Mouse (Mus musculus) embryo, embryonic 11 days (tissue): Measurements from ENCODE around the gene Miga2.
"Not testable (repeated sequence)": the region's sequence is repeated elsewhere in the genome, so short reads cannot be mapped to it uniquely, and the experiment has no call there.

ENCODE experiments used
- DNase-seq: peaks from one replicate; pipeline ENCODE4 v3.0.0-alpha.2; 2015

Miga2 gene

DNA sequence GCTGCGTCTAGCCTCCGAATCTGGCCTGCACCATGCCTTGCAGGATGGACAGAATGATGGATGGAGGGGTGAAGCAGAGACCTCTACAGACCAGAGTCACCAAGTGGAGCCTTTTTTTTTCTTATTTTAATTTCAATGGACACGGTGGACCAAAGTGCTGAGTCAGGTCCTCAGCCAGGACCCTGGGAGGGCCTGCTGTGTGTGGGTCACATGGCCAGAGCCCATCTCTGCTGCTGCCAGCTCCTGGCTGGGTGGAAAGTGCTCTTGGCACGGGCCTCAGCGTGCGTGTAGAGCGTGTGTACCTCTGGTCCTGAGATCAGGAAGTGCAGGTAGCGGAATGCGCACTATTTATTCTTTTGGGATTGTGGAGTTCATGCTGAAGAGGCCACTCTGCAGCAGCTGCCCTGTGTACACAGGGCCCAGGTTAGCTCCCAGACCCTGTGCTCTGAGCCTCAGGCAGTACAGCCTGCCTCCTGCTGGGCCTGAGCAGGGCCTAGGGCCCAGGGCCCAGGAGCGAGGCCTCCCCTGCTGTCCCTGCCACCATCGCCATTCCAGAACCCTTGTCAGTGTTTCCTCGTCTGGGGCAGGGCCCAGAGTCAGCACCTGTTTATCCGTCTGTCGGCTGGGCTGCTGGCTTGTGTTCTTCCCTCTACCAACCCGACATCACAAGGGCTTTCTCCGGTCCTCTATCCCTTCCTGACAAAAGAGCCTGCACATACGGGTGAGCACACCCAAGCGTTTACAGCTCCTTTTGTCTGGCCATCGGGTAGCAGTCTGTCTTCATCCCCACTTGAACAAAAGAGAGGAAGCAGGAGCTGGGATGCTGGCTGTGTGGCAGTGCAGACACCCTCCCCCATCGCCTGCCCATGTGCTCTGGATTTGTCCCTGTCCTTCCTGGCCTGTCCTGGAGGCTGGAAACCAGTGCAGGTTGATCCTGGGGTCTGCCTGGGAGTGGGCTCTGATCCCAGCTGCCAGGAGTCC lies 35.4 kb downstream of the Miga2 start:
- DNase-seq = peak; percentile 55

DNA sequence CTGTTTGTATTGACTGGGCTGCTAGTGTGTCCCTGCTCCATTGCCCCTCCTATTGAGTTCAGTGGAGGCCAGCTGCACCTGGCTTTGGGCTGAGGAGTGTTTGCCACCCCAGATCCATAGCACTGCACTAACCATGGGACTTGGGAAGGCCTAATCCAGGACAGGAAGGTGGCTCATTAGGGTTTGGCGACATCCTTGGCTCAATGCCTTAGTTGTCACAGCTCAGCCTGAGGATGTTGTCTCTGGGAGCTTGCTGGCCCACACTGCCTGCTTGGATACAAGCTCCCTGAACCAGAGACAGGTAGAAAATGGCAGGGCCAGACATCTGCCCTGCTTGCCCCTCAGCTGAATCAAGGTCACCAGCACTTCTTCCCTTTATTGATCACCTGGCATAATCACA lies 37.5 kb downstream of the Miga2 start:
- no peak for DNase-seq

DNA sequence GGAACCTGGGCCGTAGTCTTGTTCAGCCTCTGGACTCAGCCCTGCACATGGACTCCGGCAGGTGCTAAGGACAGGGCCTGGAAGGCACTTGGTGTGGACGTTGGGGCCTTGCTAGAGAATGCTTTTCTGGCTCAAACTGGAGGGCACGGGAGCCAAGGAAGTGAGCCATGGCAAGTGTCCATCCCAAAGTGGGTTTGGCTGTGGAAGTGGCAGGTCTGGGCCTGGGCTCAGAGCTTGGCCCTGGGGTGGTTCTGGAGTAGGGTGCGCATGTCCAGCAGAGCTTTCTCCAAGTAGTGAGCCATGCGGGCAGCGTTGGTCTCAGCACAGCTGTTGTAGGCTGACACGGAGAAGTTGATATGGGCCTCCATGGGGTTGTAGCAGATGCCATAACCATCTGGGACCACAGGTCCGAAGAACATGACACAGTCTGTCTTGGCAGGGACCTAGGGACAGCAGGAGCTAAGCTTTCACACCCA lies 38.4 kb downstream of the Miga2 start:
- DNase-seq = no peak

DNA sequence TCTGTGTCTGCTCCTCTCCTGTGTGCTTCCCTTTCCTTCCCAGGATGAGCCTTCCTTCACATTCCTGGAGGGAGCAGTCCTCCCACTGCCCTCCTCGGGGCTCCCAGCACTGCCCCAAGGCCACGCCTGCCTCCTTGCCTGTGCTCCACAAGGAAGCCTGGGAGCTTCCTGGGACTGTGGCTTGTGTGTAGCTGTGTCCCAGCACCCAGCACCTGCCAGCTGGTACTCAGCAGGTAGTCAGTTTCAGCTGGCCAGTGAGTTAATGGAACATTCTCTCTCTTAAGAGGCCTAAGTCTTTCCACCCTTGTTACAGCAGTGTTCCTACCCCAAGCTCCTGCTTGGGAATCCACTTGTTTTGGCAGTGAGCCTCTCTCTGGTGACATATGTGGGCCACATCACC lies 38.8 kb downstream of the Miga2 start:
- DNase-seq = no peak

DNA sequence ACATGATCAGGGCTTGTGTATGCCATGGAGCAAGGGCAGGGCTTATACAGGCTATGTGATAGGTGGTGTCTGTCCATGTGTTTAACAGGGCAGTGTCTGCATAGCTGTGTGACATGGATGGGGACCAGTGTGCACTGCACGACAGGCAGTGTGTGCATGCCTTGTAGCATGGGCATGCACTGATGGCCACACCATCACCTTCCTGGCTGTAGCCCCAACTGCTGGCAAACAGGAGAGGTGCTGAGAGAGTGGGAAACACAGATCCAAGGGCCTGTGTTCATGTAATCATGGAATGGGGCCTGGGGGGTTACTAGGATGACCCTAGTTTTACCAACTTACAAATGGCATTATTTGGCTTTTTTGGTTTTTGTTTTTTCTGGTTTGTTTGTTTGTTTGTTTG lies 39.8 kb downstream of the Miga2 start:
- DNase-seq = no peak

DNA sequence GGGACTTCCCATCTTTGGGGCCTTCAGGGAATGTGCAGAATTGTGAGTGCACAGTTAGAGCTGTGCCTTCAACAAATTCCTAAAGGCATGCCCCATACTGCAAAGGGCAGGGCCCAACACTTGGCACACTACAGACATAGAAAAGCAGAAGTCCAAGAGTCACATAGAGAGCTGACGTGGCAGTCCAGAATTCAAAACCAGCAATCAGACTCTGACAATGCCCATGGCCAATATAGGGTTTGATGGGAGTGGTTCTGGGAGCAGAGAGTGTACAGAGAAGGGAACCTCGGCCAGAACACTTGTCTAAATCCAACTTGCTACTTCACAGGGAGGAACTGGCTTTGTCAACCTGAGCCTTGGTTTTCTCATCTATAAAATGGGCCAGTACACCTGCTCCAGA lies 43.2 kb downstream of the Miga2 start:
- no peak for DNase-seq

DNA sequence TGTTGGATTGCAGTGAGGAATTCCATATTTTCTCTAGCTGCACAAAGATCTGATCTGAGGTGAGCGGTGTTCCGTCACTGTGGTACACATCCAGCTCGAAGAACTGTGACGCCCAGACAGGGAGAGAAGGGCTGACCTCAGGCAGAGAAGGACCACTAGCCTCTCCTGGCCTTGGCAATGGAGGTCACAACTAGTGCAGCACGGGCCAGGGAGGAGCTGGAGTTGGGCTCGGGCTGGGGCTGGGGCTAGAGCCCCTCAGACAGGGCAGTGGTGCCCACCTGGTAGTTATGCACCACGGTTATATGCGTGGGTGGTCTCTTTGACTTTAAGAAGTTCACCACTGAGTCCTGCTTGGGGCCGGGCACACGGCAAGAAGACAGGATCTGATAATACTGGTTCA lies 43.7 kb downstream of the Miga2 start:
- DNase-seq = no peak

DNA sequence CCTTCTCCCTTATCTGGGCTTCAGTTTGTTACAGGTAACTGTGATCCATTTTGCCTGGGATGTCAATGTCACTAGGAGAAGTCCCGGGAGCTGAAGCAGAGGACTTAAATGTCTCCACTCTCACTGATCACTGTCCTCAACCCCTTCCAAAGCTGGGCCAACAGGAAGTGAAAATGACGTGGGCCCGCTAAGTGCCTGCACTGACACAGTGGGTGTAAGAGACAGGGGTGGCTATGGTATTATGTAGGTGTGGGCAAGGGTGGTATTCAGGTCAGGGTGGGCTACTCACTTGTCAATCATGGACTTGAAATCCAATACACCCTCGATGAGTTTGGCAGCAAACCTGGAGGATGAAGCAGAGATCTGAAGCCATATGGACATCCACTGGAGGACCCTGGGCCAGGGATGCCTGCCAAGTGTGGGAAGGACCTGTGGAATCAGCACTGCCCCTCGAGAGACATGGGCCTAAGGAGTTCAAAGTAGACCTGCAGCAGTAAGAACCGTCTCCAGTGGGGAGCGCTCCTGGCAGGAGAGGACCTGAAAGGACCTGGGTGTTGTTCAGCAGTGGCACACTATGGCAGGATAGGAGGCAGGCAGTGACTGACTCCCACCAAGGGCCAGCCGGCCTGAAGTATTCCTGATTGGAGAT lies 44.5 kb downstream of the Miga2 start:
- DNase-seq = no peak

DNA sequence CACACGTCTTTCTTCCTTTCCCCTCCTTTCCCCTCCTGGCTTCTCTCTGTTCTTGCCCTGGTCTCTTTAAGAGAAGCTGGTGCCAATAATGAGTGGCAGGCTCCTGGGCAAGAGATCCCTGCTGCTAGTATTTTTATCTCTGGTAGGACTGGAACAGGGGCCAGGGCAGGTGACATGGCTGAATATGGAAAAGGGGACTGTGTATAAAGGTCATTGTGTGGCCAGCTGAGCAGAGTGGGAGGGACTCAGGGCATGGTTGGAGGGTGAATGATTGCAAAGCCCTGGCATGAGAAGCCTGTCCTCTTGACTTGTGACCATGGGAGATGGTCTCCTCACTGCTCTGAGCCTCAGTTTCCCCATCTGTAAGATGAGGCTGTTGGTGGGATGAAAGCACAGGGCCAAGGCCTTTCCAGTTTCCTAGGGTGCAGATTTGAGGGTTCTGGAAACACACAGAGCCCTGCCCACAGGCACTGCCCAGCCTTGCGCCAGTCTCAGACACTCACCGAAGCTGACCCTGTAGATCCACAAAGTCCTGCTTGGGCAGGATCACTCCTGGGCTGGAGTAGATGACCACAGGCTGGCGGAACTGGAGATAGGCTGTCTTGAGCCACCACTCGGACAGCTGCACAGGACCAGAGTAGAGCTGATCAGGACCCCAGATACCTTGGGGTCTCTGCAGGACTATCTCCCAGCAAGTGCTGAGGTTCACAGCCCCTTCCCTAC lies 45.6 kb downstream of the Miga2 start:
- DNase-seq = no peak

DNA sequence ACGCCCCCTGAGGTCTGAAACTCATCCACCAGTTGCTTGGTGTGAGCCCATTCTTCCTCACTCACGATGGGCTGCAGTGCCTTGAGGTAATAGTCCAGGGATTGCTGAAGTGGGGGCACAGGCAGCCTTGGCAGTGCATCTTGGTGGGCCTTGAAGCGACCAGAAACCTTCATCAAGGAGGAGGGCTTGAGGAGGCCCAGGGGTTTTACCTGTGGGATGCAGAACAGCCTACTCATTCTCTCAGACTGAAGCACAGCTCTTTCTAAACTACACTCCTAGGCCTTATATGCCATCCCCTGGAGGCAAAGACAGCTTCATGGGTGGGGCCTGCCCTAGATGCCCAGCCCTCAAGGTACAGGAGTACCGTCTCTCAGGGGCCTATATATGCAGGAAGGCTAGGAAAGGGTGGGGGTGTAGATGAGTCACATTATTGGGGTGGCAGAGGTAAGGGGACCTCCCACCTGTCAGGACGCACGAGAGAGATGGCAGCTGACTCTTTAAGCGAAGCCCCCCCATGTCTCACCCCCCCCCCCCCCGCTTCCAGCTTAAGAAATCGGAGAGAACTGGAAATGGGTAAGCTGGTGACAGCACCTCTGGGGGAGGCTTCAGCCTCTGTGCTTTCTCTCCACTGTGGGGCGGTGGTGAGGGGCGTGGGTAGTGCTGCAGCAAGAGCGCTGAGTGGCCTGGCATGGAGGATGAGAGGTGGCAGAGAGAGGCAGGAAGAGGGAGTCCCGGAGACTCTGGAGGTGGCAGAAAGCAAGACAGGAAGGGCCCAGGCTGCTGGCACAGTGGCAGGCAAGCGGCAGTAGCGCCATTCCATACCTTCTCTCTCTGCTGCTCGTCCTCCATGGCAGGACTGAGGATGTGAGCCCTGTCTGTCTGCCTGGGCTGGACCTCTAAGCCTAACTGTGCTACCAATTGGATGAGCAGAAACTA lies 49.3 kb downstream of the Miga2 start:
- DNase-seq = no peak

DNA sequence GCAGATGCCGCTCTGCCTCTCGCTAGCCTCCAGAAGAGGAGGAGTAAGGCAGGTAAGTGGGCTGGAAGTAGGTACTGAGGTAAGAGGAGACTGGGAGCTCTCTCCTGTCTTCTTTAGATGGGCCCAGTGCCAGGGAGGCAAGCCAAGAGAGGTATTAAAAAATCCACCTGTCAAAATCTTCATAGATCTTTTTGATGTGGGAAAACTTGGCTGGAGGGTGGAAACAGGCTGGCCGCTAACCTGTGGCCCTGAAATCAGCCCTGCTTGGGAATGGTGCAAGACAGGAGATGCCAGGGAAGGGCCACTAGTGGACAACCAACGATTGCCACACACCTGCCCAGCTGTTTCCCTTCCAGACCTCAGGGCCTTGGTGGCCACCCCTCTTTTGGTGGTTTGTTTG lies 50.1 kb downstream of the Miga2 start:
- no peak for DNase-seq

DNA sequence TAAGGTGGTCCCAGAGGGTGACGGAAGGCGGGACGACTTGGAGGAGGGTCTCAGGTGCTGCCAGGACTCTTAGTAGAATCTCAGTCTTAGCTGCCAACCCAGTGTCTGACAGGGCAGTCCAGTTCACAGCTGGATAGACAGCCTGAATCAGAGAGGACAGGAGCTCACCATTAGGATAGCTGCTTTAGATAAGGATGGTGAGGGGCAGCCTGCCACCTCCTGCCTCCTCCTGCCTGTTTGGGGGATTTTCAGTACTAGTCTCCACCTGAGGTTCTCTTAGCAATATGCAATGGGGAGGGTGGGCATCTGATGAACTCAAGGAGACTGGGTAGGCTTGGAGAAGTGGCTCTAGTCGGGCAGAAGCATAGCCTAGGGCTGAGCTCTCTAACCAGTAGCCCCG lies 50.6 kb downstream of the Miga2 start:
- DNase-seq = no peak

DNA sequence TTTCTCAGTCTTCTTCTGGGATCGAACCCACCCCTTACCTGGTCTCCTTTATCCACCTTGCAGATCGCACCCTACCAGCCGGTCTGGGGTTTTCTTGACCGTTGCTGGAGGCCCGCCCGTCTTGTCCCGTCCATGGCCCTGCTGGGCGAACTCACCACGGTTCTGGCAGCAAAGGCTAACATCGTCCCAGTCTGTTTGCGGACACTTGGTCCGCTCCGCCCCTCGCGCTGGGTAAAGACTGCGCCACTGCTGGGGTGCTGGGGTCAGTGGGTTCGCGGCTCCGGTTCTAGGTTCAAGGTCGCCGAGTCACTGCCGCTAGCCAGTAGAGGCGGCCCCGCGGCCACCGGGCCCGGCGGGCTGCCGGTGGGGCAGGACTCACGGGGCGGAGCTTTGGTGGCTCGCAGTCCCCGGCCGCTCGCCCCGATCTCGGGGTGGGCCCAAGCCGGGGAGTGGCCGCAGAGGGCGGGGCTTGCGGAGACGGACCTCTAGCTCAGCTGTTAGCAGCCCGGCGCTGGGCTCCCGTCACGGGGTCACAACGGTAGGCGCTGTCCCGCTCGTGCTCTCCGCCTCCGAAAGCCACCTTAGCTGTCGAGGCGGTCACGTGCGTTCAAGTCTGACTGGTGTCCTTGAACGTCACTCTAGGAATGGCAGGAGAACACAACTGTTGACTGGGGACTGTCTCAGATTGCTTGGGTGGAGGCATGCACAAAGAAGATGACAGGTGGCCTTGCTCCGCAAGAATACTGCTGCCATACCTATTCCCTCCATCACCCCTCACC lies 51.3 kb downstream of the Miga2 start, which contains the start of gene Crat:
Gene Crat, minus strand, starts transcription at position 657 of the 779 bp plus-strand sequence.
- DNase-seq = peak; percentile 92

DNA sequence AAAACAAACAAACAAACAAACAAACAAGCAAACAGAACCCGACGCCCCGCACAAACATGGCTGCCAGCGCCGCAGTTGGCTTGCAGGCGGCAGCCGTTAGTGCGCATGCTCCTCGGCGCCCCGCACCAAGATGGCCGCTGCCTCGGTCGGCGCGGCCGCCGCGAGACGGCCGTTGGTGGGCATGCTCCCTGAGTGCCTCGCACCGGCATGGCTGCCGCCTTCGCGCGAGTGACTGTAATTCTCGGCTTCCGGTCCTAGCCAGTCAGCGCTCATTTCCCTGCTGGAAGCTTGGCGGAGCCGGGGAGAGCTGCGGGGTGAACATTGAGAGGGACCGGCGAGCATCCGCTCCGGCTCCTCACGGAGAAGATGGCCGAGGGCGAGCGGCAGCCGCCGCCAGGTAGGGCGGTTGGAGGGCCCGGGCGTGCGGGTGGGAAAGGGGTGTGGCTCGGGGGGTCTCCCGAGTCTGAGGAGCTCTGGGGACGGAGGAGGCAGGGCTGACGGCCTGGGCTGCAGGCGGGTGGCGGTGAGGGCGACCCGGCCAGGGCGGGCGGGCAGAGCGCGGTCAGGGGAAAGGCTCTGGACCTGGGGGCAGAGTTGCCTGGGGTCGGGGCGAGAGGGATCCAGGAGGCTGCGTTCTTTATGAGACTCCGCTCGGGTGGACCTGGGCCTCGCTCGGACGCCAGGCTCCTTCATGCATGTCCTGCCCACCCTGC lies 52.1 kb downstream of the Miga2 start, which contains the start of gene Ptpa:
Gene Ptpa, plus strand, starts transcription at position 104 of the 713 bp plus-strand sequence.
- peak; percentile 95 for DNase-seq

DNA sequence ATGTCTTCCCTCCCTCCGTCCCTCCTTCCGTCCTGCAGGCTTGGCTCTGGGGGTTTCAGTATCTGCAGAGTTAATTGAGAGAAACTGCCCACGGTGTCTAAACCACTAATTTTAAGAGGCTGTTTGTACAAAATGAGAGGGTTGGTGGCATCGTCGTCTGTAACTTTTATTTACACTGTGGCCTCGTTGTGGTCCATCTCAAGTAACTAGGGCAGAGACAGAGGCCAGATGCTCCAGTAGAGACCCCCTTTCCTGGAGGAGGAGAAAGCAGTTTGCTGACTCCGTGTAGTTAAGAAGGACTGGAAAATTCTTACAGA lies 52.6 kb downstream of the Miga2 start:
- no peak for DNase-seq

DNA sequence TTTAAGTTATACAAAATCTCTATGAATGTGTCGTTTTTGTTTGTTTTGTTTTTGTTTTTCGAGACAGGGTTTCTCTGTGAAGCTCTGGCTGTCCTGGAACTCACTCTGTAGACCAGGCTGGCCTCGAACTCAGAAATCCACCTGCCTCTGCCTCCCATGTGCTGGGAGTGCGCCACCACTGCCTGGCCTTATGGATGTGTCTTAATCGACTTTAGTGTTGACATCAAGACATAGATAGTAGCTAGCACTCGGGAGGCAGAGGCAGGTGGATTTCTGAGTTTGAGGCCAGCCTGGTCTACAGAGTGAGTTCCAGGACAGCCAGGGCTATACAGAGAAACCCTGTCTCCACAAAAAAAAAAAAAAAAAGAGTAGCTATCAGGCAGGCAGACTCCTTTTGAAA lies 53.1 kb downstream of the Miga2 start:
- not testable (repeated sequence) for DNase-seq

DNA sequence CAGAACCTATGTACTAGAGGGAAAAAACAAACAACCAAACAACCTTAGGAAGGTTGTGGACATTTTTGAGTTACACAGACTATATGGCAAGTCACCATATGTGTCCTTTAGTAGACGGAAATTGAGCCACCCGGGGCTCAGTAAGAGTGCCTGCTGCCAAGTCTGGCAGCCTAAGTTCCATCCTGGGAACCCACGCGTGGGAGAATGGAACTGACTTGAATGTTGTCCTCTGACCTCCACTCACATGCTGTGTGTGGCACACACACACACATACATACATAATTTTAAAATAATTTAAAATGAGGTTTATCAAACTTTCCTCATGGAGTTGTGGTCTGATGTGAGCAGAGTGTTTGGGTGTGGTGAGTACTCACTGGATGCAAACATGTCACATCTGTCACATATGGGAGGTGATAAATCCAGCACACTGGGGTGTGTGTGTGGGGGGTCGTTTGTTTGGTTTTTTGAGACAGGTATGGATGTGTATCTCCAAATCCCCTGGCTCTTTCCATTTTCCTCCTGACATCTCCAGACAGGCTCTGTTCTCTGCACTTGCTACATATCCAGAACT lies 53.6 kb downstream of the Miga2 start:
- DNase-seq = no peak

DNA sequence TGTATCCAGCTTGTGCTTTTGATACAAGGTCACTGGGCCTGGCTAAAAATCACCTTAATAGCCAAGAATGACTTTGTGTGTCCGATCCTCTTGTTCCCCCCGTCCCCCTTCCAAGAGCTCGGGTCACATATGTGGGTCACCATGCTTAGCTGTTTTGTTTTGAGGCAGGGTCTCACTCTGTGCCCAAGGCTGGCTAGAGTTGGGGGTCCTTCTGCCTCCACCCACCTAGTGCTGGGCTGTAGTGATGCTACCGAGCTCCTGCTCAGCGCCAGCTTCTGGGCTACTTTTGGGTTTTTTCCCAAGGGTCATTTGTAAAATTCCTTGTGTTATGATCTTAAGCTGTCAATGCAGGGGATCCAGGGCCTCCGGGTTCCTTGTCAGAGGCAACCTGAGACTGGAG lies 54.2 kb downstream of the Miga2 start:
- DNase-seq = no peak

DNA sequence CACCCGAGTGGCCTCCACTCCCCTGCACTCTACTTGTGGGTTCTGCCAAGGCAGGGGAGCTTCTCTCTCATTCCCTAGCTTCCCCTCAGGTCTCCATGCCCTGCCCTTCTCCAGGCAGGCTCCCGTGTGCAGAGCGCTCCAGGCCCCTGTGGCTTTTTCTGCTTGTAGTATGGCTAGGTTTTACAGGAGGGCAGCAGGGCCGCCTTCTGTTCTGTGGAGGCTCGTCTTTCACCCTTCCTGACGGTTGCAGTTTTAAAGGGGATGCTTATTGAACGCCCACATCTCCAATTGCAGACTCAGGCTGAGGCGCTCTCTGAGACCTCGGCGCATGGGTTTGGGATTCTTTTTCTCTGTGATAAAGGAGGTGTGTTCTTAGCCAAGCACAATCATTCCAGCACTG lies 55.1 kb downstream of the Miga2 start:
- DNase-seq = peak; percentile 58

DNA sequence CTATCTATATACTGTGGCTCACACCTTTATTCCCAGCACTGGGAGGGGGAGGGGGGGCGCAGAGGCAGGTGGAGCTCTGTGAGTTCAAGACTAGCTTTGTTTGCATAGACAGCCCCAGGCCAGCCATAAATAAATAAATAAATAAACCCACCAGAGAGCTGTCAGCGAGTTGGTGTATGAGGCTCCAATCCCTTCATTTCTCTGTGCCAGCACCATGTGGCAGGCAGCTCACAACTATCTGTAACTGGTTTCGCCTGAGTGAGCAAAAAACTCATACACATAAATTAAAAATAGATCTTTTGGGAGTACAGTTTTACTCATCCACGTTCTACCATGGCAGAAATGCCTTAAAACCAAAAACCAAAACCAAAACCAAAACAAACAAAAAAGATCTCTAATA lies 57.4 kb downstream of the Miga2 start:
- DNase-seq = no peak
